Mouse (Mus musculus): Measurements from ENCODE around the gene Cdyl. TPM values are rescaled to one million over a fixed set of nuclear protein-coding genes. Genes with fewer than 3 reads are reported as not detected.

Gene Cdyl
- polyA plus RNA-seq, 1 experiment, result 8.3 TPM

DNA sequence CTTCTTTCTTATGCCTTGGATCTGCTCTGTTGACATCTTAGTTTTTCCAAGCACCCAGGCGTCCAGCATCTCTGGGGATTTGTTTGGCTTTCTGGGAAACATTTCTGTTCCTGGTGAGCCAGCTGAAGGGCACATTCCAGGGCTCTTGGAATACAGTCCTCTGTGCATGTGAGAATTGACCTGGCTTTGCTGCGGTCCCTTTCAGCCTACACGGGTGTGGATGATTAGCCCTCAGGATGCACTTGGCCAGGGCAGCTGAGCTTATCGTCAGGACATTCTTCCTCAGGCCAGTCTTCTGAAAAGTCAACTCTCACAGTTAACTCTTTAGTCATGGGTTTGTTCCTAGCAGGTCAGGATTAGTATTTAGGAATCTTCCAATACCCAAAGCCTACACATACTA lies 136.7 kb downstream of the Cdyl start:
- H3K4me3 ChIP-seq (replicated peaks; ENCODE audit: insufficient read depth, low read depth, low read length), result no peak overlapping the region
- 61% methylated on average over 4 of the region's 4 CpGs for WGBS
- no peaks in the 10 kb centered on the region for H3K27me3 ChIP-seq (ENCODE audit: control insufficient read depth, insufficient read depth, low read length)
- no peak overlapping the region for H3K27ac ChIP-seq (ENCODE audit: insufficient read depth, low read length)
- TF ChIP-seq CTCF (IDR thresholded peaks at IDR 0.05; ENCODE audit: borderline replicate concordance, insufficient read depth, low read depth, low read length) (no peak), POLR2A (IDR thresholded peaks at IDR 0.05; ENCODE audit: borderline replicate concordance, insufficient read depth, low read length) (no peak)
- H3K4me1 ChIP-seq (ENCODE audit: control insufficient read depth, insufficient read depth, low read length), result peaks cover 19% of the 10 kb centered on the region
- DNase-seq, result no peak

DNA sequence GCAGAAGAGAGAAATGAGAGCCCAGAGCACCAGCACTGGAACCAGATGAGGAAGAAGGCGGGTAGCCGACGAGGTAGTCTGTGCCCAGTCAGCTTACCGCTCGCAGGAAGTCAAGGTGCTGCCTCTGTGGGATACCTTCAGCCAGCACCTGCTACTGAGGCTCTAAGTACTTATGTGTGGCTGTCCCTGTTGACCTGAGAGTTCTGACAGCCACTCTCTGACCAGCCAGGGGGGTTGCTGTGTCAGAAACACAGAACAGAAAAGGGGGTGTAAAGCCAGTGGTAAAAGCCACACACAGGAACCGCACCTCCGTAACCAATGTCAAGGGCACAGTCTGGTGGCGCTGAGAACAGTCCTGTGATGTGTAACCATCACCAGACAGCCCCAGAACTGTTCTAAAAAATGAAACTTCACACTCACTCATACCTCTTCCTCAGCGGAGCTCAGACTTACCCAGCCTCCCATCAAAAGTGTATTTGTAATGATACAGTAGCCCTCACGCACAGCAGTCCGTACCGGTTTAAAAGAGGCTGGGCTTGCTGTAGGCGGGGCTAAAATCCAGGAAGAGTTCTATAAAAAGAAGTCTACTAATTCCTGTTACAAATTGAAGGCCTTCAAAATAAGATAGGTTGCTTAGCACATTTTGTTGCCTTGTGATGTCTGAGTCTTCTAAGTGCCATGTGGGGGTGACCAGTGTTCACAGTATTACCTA lies 138.3 kb downstream of the Cdyl start:
- DNase-seq, result no peak
- no peaks in the 10 kb centered on the region for H3K27me3 ChIP-seq (ENCODE audit: control insufficient read depth, insufficient read depth, low read length)
- WGBS, result 76% methylated on average over 13 of the region's 13 CpGs
- peaks cover 19% of the 10 kb centered on the region for H3K4me1 ChIP-seq (ENCODE audit: control insufficient read depth, insufficient read depth, low read length)
- TF ChIP-seq CTCF (IDR thresholded peaks at IDR 0.05; ENCODE audit: borderline replicate concordance, insufficient read depth, low read depth, low read length), result no peak
- H3K4me3 ChIP-seq (replicated peaks; ENCODE audit: insufficient read depth, low read depth, low read length), result no peak overlapping the region
- no peak overlapping the region for H3K27ac ChIP-seq (ENCODE audit: insufficient read depth, low read length)

DNA sequence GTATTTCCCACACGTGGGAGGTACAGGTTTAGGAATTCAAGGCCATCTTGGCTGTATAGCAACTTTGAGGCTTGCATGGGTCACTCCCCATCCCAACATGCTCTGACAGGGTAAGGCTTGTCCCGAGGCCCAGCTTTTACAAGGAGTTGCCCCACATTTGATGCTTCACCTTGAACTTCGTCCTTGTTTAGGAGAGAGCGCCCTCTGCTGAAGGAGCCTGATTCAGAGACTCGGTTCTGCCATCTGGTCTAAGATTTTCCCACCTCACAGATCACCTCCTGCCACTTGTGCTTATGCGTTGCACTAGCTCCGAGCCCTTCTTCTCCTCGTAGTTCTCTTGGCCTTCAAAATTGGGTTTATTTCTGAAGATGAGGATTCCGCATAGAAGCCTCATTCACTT lies 139.0 kb downstream of the Cdyl start:
- Histone ChIP-seq H3K4me3 (replicated peaks; ENCODE audit: insufficient read depth, low read depth, low read length) (no peak overlapping the region), H3K27ac (ENCODE audit: insufficient read depth, low read length) (no peak overlapping the region), H3K4me1 (ENCODE audit: control insufficient read depth, insufficient read depth, low read length) (peaks cover 19% of the 10 kb centered on the region), H3K27me3 (ENCODE audit: control insufficient read depth, insufficient read depth, low read length) (no peaks in the 10 kb centered on the region)
- WGBS, result 45% methylated on average over 9 of the region's 9 CpGs
- peak; percentile 51 to 60 for DNase-seq
- no peak for TF ChIP-seq POLR2A (IDR thresholded peaks at IDR 0.05; ENCODE audit: borderline replicate concordance, insufficient read depth, low read length)
- peak; percentile 49; the same call in 1 of the 2 replicates for TF ChIP-seq CTCF (IDR thresholded peaks at IDR 0.05; ENCODE audit: borderline replicate concordance, insufficient read depth, low read depth, low read length)

DNA sequence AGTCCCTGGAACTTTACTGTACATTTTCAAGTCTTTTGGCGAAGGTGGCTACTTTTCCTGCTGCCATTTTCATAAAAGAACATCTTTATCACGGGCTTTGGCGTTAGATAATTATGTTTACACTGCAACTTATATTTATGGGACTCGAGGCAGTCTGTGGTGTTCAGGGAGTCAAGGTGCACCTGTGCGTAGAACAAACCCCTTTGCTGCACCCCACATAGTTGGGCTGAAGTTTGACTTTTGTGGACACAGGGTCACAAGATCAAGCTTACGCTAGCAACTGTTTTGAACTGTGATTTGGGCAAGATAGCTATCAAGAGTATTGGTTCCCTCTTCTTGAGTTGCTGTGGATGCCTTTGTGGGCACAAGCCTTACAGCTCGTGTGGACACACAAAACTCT lies 140.6 kb downstream of the Cdyl start:
- 96% methylated on average over 7 of the region's 7 CpGs for WGBS

DNA sequence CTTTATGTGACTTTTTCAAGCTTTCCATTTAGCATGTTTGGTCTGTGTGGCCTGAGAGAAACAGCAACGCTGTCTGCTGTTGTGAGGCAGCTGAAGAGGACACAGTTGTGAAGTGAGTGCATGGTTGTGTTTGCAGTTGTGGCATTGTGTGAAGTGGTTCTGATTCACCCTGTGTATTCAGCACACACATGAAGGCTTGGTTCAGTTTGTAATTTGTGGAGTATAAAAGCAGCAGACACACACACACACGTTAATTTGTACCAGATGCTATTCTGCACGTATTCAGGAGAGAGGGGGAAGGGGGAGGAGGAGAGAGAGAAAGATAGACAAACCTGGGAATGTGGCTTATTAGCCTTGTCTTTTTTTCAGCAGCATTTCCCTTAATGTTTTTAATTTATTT lies 146.1 kb downstream of the Cdyl start:
- WGBS, result 60% methylated on average over 3 of the region's 3 CpGs
- TF ChIP-seq POLR2A (IDR thresholded peaks at IDR 0.05; ENCODE audit: borderline replicate concordance, insufficient read depth, low read length) (no peak), CTCF (IDR thresholded peaks at IDR 0.05; ENCODE audit: borderline replicate concordance, insufficient read depth, low read depth, low read length) (no peak)
- H3K27ac ChIP-seq (ENCODE audit: insufficient read depth, low read length), result no peak overlapping the region
- H3K4me3 ChIP-seq (replicated peaks; ENCODE audit: insufficient read depth, low read depth, low read length), result no peak overlapping the region
- H3K4me1 ChIP-seq (ENCODE audit: control insufficient read depth, insufficient read depth, low read length), result peaks cover 2% of the 10 kb centered on the region; the same call in 1 of the 2 replicates
- H3K27me3 ChIP-seq (ENCODE audit: control insufficient read depth, insufficient read depth, low read length), result no peaks in the 10 kb centered on the region
- no peak for DNase-seq

More for the DNA sequence above, 140.6 kb downstream of the Cdyl start:
- TF ChIP-seq CTCF (IDR thresholded peaks at IDR 0.05; ENCODE audit: borderline replicate concordance, insufficient read depth, low read depth, low read length) (no peak), POLR2A (IDR thresholded peaks at IDR 0.05; ENCODE audit: borderline replicate concordance, insufficient read depth, low read length) (no peak)
- Histone ChIP-seq H3K4me3 (replicated peaks; ENCODE audit: insufficient read depth, low read depth, low read length) (no peak overlapping the region), H3K27me3 (ENCODE audit: control insufficient read depth, insufficient read depth, low read length) (no peaks in the 10 kb centered on the region), H3K27ac (ENCODE audit: insufficient read depth, low read length) (no peak overlapping the region), H3K4me1 (ENCODE audit: control insufficient read depth, insufficient read depth, low read length) (peaks cover 8% of the 10 kb centered on the region)
- no peak for DNase-seq

DNA sequence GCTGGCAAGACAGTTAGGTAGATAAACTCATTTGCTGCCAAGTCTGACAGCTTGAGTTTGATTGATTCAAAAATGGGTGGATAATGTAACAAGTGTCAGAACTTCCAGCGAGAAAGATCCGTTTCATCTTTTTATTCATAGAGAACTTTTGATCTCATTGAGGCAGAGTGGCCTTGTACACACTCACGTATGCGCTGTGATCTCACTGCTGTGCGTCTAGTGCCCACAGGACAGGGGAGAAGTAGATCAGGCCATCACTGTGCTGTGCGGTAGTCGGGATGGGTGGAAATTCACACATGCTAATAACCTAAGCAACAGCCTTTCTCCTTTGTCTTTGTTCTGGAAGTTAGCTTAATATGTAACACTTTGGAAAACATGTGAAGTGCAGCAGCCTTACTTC lies 146.5 kb downstream of the Cdyl start:
- H3K4me1 ChIP-seq (ENCODE audit: control insufficient read depth, insufficient read depth, low read length), result peaks cover 5% of the 10 kb centered on the region; the same call in 1 of the 2 replicates
- H3K4me3 ChIP-seq (replicated peaks; ENCODE audit: insufficient read depth, low read depth, low read length), result no peak overlapping the region
- 77% methylated on average over 7 of the region's 7 CpGs for WGBS

DNA sequence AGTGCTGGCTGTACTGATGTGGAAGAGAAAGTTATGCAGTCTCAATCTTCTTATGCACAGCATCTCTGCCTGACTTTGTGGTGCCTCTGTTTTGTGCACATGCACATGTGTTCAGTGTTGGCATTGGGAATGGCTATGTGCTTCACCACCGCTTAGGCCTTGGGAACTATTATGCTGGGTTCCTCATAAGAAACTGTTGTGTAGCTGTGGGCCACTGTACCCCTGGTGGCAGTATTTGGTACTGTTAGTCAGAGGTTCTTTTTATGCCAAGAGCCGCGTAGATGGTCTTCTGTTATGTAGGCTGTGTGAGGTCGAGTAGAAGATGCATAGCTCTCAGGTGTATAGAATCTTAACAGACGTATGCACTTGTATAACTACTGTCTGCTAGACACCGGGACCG lies 147.4 kb downstream of the Cdyl start:
- 95% methylated on average over 7 of the region's 7 CpGs for WGBS
- Histone ChIP-seq H3K4me1 (ENCODE audit: control insufficient read depth, insufficient read depth, low read length) (peaks cover 11% of the 10 kb centered on the region), H3K27me3 (ENCODE audit: control insufficient read depth, insufficient read depth, low read length) (no peaks in the 10 kb centered on the region), H3K4me3 (replicated peaks; ENCODE audit: insufficient read depth, low read depth, low read length) (no peak overlapping the region), H3K27ac (ENCODE audit: insufficient read depth, low read length) (no peak overlapping the region)
- DNase-seq, result no peak
- no peak for TF ChIP-seq POLR2A (IDR thresholded peaks at IDR 0.05; ENCODE audit: borderline replicate concordance, insufficient read depth, low read length)
- 0 out of 2 replicates have a peak, but pooled peaks have one; percentile 5 for TF ChIP-seq CTCF (IDR thresholded peaks at IDR 0.05; ENCODE audit: borderline replicate concordance, insufficient read depth, low read depth, low read length)

More for the DNA sequence above, 146.5 kb downstream of the Cdyl start:
- DNase-seq, result no peak
- H3K27me3 ChIP-seq (ENCODE audit: control insufficient read depth, insufficient read depth, low read length), result no peaks in the 10 kb centered on the region
- no peak for TF ChIP-seq POLR2A (IDR thresholded peaks at IDR 0.05; ENCODE audit: borderline replicate concordance, insufficient read depth, low read length)
- no peak overlapping the region for H3K27ac ChIP-seq (ENCODE audit: insufficient read depth, low read length)

DNA sequence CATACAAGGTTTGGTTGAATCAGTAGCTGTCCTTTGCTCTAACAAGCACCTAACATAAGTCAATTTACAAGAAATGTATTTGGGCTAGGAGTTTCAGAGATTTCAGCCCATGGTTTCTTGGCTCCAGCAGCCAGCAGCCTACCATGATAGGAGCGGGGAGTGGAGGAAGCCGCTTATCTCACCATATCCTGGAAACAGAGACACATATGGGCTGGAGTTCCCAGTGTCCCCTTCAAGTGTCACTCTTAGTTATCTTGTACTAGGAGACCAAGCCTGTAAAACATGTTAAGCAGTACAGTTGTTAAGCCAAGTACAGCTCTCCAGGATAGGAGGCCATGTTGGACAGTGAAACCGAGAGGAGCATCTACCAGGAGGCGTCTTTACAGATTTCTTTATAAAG lies 147.9 kb downstream of the Cdyl start:
- H3K27me3 ChIP-seq (ENCODE audit: control insufficient read depth, insufficient read depth, low read length), result no peaks in the 10 kb centered on the region
- no peak for DNase-seq
- TF ChIP-seq CTCF (IDR thresholded peaks at IDR 0.05; ENCODE audit: borderline replicate concordance, insufficient read depth, low read depth, low read length) (no peak), POLR2A (IDR thresholded peaks at IDR 0.05; ENCODE audit: borderline replicate concordance, insufficient read depth, low read length) (no peak)
- peaks cover 16% of the 10 kb centered on the region for H3K4me1 ChIP-seq (ENCODE audit: control insufficient read depth, insufficient read depth, low read length)
- H3K4me3 ChIP-seq (replicated peaks; ENCODE audit: insufficient read depth, low read depth, low read length), result no peak overlapping the region
- 98% methylated on average over 4 of the region's 4 CpGs for WGBS
- no peak overlapping the region for H3K27ac ChIP-seq (ENCODE audit: insufficient read depth, low read length)

Data from cerebellum, adult 2 months (tissue).